Mouse (Mus musculus): Measurements from ENCODE around the gene Ccn5.

GRCm38 (mm10) chr2:163783901-163784300 lies 36.8 kb upstream of the Ccn5 start:
- no peak for TF ChIP-seq BHLHE40 (IDR thresholded peaks at IDR 0.05; ENCODE audit: borderline replicate concordance, low read depth, low read length)
- TF ChIP-seq POLR2AphosphoS2 (IDR thresholded peaks at IDR 0.05; ENCODE audit: low read length), result no peak
- no peak for TF ChIP-seq EP300 (IDR thresholded peaks at IDR 0.05; ENCODE audit: low read depth in 1 of 2, low read length in 2 of 2)
- no peak for TF ChIP-seq TBP (IDR thresholded peaks at IDR 0.05; ENCODE audit: low read depth, low read length)
- TF ChIP-seq GATA1 (IDR thresholded peaks at IDR 0.05; ENCODE audit: low read depth, low read length), result no peak
- TF ChIP-seq MEF2A (IDR thresholded peaks at IDR 0.05; ENCODE audit: extremely low read depth, insufficient replicate concordance, low read depth, low read length, poor library complexity, severe bottlenecking), result no peak
- TF ChIP-seq NRF1 (IDR thresholded peaks at IDR 0.05; ENCODE audit: insufficient read depth, low read depth, low read length, poor library complexity, severe bottlenecking), result no peak
- no peak for TF ChIP-seq MAX (IDR thresholded peaks at IDR 0.05; ENCODE audit: low read length)
- no peak for TF ChIP-seq POLR2A (IDR thresholded peaks at IDR 0.05; ENCODE audit: control insufficient read depth in 1 of 2, insufficient read depth in 1 of 2, low read depth in 1 of 2, low read length in 2 of 2, poor library complexity in 1 of 2)
- no peak for TF ChIP-seq CTCF (IDR thresholded peaks at IDR 0.05 in 2 of 3, conservative IDR thresholded peaks at IDR 0.05 in 1 of 3; ENCODE audit: control insufficient read depth in 1 of 3, insufficient read depth in 1 of 3, low read depth in 2 of 3, low read length in 3 of 3, poor library complexity in 1 of 3, severe bottlenecking in 1 of 3)
- no peak for TF ChIP-seq HCFC1 (IDR thresholded peaks at IDR 0.05; ENCODE audit: low read depth, low read length)
- no peak for TF ChIP-seq ZNF384 (IDR thresholded peaks at IDR 0.05; ENCODE audit: low read depth, low read length)
- TF ChIP-seq USF1 (IDR thresholded peaks at IDR 0.05; ENCODE audit: low read depth, low read length), result no peak
- TF ChIP-seq CHD1 (IDR thresholded peaks at IDR 0.05; ENCODE audit: low read depth, low read length), result no peak
